In genomic region chr8:115539600-115539999, GRCm38 (mm10) we compare ENCODE assay signal across 16 mouse cellular contexts.
A peak's percentile ranks its signal among the peaks of the same experiment; 100 is the strongest.
DNase-seq lines count a peak whose midpoint lies in the region; ATAC-seq and TF ChIP-seq lines count a peak whose summit lies in the region.
"Had no signal": no experiment of that assay in that cellular context is flagged by ENCODE, and none has a peak within 500 bp of the region (broad histone marks: within the 10 kb centered on the region; RNA-seq: fewer than 3 reads in every experiment).

No protein-coding gene starts in this region.

- no peak overlapping the region for H3K4me3 ChIP-seq in liver, adult 2 months (ENCODE audit: insufficient read depth, low read depth, low read length)
- no peak overlapping the region for H3K4me3 ChIP-seq in heart, embryonic 15.5 days
- H3K4me3 ChIP-seq in hindbrain, embryonic 16.5 days (ENCODE audit: low read length) = no peak overlapping the region
- H3K4me3 ChIP-seq: embryonic facial prominence, embryonic 10.5 days; heart, embryonic 13.5 days; limb, embryonic 12.5 days; midbrain, embryonic 15.5 days; neural tube, embryonic 15.5 days had no signal

- H3K9me3 ChIP-seq in heart, embryonic 15.5 days (replicated peaks) = no peaks in the 10 kb centered on the region
- H3K9me3 ChIP-seq in hindbrain, embryonic 16.5 days (ENCODE audit: control insufficient read depth, low read length) = no peaks in the 10 kb centered on the region
- H3K9me3 ChIP-seq: embryonic facial prominence, embryonic 10.5 days; heart, embryonic 13.5 days; limb, embryonic 12.5 days; midbrain, embryonic 15.5 days; neural tube, embryonic 15.5 days had no signal

- TF ChIP-seq CTCF in liver, adult 2 months (IDR thresholded peaks at IDR 0.05; ENCODE audit: low read depth, low read length) = no peak

- 0 out of 2 replicates have a peak, but pooled peaks have one; percentile 50 for ATAC-seq in heart, embryonic 15.5 days (replicated peaks; ENCODE audit: insufficient number of reproducible peaks, insufficient read depth, low FRiP score, low read depth)
- ATAC-seq in hindbrain, embryonic 16.5 days = no peak
- ATAC-seq: midbrain, embryonic 15.5 days had no signal

- no peaks in the 10 kb centered on the region for H3K27me3 ChIP-seq in liver, adult 2 months (ENCODE audit: control insufficient read depth, insufficient read depth, low read length)
- H3K27me3 ChIP-seq in heart, embryonic 15.5 days = no peaks in the 10 kb centered on the region
- no peaks in the 10 kb centered on the region for H3K27me3 ChIP-seq in hindbrain, embryonic 16.5 days (replicated peaks; ENCODE audit: control insufficient read depth, insufficient read depth, low read length)
- H3K27me3 ChIP-seq: midbrain, embryonic 15.5 days; neural tube, embryonic 15.5 days had no signal

- 75% methylated on average over 9 of the region's 9 CpGs for WGBS in liver, adult 2 months
- 56% methylated on average over 9 of the region's 9 CpGs for WGBS in heart, embryonic 15.5 days
- 64% methylated on average over 9 of the region's 9 CpGs for WGBS in hindbrain, embryonic 16.5 days

- H3K79me2 ChIP-seq in liver, adult 2 months (ENCODE audit: control insufficient read depth, insufficient read depth, low read length) = no peaks in the 10 kb centered on the region

- DNase-seq in liver, adult 2 months (ENCODE audit: extremely low read depth, low read depth, low spot score) = peak; percentile 21
- DNase-seq in liver = no peak
- peak; percentile 18 to 25 for DNase-seq in kidney, postnatal 36 days
- DNase-seq in lung, postnatal 4 days = peak; percentile 19 to 33
- no peak for DNase-seq in layer of hippocampus, postnatal 14 days (ENCODE audit: low spot score in 2 of 2)
- no peak for DNase-seq in thymus, postnatal 4 days
- DNase-seq: cerebellum, adult 11-12 months; right cerebral cortex, postnatal 14 days; thymus, adult 18-20 months had no signal

- H3K9ac ChIP-seq in liver, adult 2 months (ENCODE audit: low read depth, low read length) = no peak overlapping the region
- H3K9ac ChIP-seq in heart, embryonic 15.5 days = no peak overlapping the region
- H3K9ac ChIP-seq in hindbrain, embryonic 16.5 days (ENCODE audit: low read depth, low read length) = no peak overlapping the region
- H3K9ac ChIP-seq: heart, embryonic 13.5 days; limb, embryonic 12.5 days; midbrain, embryonic 15.5 days; neural tube, embryonic 15.5 days had no signal

- H3K4me1 ChIP-seq in liver, adult 2 months (ENCODE audit: control insufficient read depth, insufficient read depth, low read length) = peaks cover 2% of the 10 kb centered on the region; the same call in 1 of the 2 replicates
- peaks cover 18% of the 10 kb centered on the region; the same call in 1 of the 2 replicates for H3K4me1 ChIP-seq in heart, embryonic 15.5 days (replicated peaks)
- H3K4me1 ChIP-seq in hindbrain, embryonic 16.5 days (ENCODE audit: control insufficient read depth, insufficient read depth, low read depth, low read length) = peaks cover 6% of the 10 kb centered on the region

- H3K4me2 ChIP-seq in heart, embryonic 15.5 days = no peak overlapping the region
- no peak overlapping the region for H3K4me2 ChIP-seq in hindbrain, embryonic 16.5 days (ENCODE audit: low read length)
- H3K4me2 ChIP-seq: heart, embryonic 13.5 days; limb, embryonic 12.5 days; midbrain, embryonic 15.5 days; neural tube, embryonic 15.5 days had no signal

- TF ChIP-seq POLR2A in liver, adult 2 months (IDR thresholded peaks at IDR 0.05; ENCODE audit: extremely low read depth, insufficient read depth, low read length) = no peak

- no peaks in the 10 kb centered on the region for H3K36me3 ChIP-seq in liver, adult 2 months (ENCODE audit: control insufficient read depth, insufficient read depth, low read length)
- no peaks in the 10 kb centered on the region for H3K36me3 ChIP-seq in heart, embryonic 15.5 days
- H3K36me3 ChIP-seq in hindbrain, embryonic 16.5 days (ENCODE audit: control insufficient read depth, insufficient read depth, low read length) = no peaks in the 10 kb centered on the region
- H3K36me3 ChIP-seq: embryonic facial prominence, embryonic 10.5 days; heart, embryonic 13.5 days; limb, embryonic 12.5 days; midbrain, embryonic 15.5 days; neural tube, embryonic 15.5 days had no signal

- peak overlapping the region; percentile 73 for H3K27ac ChIP-seq in liver, adult 2 months (replicated peaks; ENCODE audit: insufficient read depth, low read depth, low read length)
- H3K27ac ChIP-seq in heart, embryonic 15.5 days = no peak overlapping the region
- no peak overlapping the region for H3K27ac ChIP-seq in hindbrain, embryonic 16.5 days (ENCODE audit: low read depth, low read length)
- H3K27ac ChIP-seq: embryonic facial prominence, embryonic 10.5 days; heart, embryonic 13.5 days; limb, embryonic 12.5 days; midbrain, embryonic 15.5 days; neural tube, embryonic 15.5 days had no signal

Comparison
In these comparisons a context has a peak if more than half of its experiments do, and no peak if none do; other contexts are left out.
1. DNase-seq: peak in liver, adult 2 months (single experiment), kidney, postnatal 36 days (2 of 2) and lung, postnatal 4 days (2 of 2); none in liver (single experiment), layer of hippocampus, postnatal 14 days (0 of 2) and thymus, postnatal 4 days (single experiment).